Mouse (Mus musculus): ENCODE data around the gene Galnt2.

DNA sequence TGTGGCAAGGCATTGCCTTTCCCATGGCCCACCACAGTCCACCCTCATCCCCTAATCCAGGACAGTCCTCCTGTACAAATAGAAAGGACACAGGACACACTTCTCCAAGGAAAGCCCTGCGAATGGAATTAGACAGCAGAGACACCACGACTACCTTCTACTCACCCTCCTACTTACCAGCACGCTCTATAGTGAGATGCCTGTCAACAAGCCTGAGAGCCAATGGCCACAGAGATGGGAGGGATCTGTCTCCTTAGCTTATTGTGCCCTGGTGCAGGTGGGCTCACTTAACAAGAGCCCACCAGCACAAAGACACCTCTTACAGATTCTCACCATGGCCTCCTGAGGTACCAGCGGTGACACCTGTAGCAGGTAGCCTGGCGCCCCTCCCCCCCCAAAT, 161.8 kb downstream of the Galnt2 start:
- TF ChIP-seq CTCF (IDR thresholded peaks at IDR 0.05) (no peak), EP300 (IDR thresholded peaks at IDR 0.05) (no peak)
